Mouse (Mus musculus) layer of hippocampus, adult 2 months (tissue): Measurements from ENCODE around the gene Il22ra2. TPM values are rescaled to one million over a fixed set of nuclear protein-coding genes. Genes with fewer than 3 reads are reported as not detected.
"Not testable (repeated sequence)": the region's sequence is repeated elsewhere in the genome, so short reads cannot be mapped to it uniquely, and the experiment has no call there.

ENCODE experiments used
- DNase-seq, 2 experiments: peaks; one replicate each; pipeline ENCODE4 v3.0.0; 2022; ENCODE audit warnings: low spot score in 2 of 2
- H3K27ac ChIP-seq: fragments of 200-600 bp; 2 replicates; pipeline ENCODE4 v1.8.1; 2022
- H3K4me3 ChIP-seq: fragments of 200-600 bp; 2 replicates; pipeline ENCODE4 v1.8.1; 2022; ENCODE audit warnings: mild to moderate bottlenecking
- CTCF ChIP-seq: fragments of 200-600 bp; conservative IDR thresholded peaks from 2 replicates; pipeline ENCODE4 v1.8.1; 2022; ENCODE audit warnings: antibody characterized with exemption, mild to moderate bottlenecking, moderate library complexity
- total RNA-seq, 2 experiments: library from RNA; stranded (reverse); gene quantifications; 2 replicates each; pipeline ENCODE4 v1.2.3; 2021

Gene Il22ra2
- total RNA-seq, 2 experiments from 2014 or later, result not detected

GRCm38 (mm10) chr10:19591641-19592441 lies 30.0 kb upstream of the Il22ra2 start, which contains the start of gene Ifngr1:
Gene Ifngr1 (plus strand): TSS chr10:19591949.
- Histone ChIP-seq H3K27ac (peak within 1 kb of the TSS; percentile 82), H3K4me3 (peak within 1 kb of the TSS; percentile 91)
- 0 out of 2 replicates have a peak, but pooled peaks have one; percentile 4 for TF ChIP-seq CTCF
- peak; percentile 92 to 96 for DNase-seq

- H3K27ac ChIP-seq, result peak overlapping the region; percentile 82
- TF ChIP-seq CTCF, result no peak
- no peak for DNase-seq
- peak overlapping the region; percentile 91 for H3K4me3 ChIP-seq
These were observed 29.2 kb upstream of the Il22ra2 start for GRCm38 (mm10) chr10:19592556-19592955.

GRCm38 (mm10) chr10:19593296-19593695 lies 28.5 kb upstream of the Il22ra2 start:
- H3K4me3 ChIP-seq, result no peak overlapping the region; the same call in 1 of the 2 replicates
- TF ChIP-seq CTCF, result no peak
- no peak overlapping the region for H3K27ac ChIP-seq
- DNase-seq, result no peak

- DNase-seq, result no peak
- no peak overlapping the region for H3K27ac ChIP-seq
- TF ChIP-seq CTCF, result no peak
- no peak overlapping the region for H3K4me3 ChIP-seq
These were observed 27.4 kb upstream of the Il22ra2 start for GRCm38 (mm10) chr10:19594201-19594905.

- DNase-seq, result no peak
- no peak overlapping the region for H3K27ac ChIP-seq
- no peak for TF ChIP-seq CTCF
- no peak overlapping the region for H3K4me3 ChIP-seq
These were observed 24.9 kb upstream of the Il22ra2 start for GRCm38 (mm10) chr10:19596866-19597265.

- Histone ChIP-seq H3K27ac (no peak overlapping the region), H3K4me3 (no peak overlapping the region)
- no peak for TF ChIP-seq CTCF
- DNase-seq, result no peak
These were observed 23.7 kb upstream of the Il22ra2 start for GRCm38 (mm10) chr10:19598091-19598490.

- Histone ChIP-seq H3K4me3 (no peak overlapping the region), H3K27ac (no peak overlapping the region)
- no peak for TF ChIP-seq CTCF
- DNase-seq, result no peak
These were observed 22.3 kb upstream of the Il22ra2 start for GRCm38 (mm10) chr10:19599331-19600092.

- H3K27ac ChIP-seq, result no peak overlapping the region
- H3K4me3 ChIP-seq, result no peak overlapping the region
- DNase-seq, result no peak
- no peak for TF ChIP-seq CTCF
These were observed 21.7 kb upstream of the Il22ra2 start for GRCm38 (mm10) chr10:19600093-19600420.

- H3K4me3 ChIP-seq, DNase-seq, H3K27ac ChIP-seq: not testable (repeated sequence)
- TF ChIP-seq CTCF, result peak; percentile 65
These were observed 20.3 kb upstream of the Il22ra2 start for GRCm38 (mm10) chr10:19601502-19601901.

- no peak for TF ChIP-seq CTCF
- no peak for DNase-seq
- H3K27ac ChIP-seq, result no peak overlapping the region
- no peak overlapping the region for H3K4me3 ChIP-seq
These were observed 18.6 kb upstream of the Il22ra2 start for GRCm38 (mm10) chr10:19603231-19603630.

GRCm38 (mm10) chr10:19609125-19609524 lies 12.7 kb upstream of the Il22ra2 start:
- DNase-seq, result no peak
- no peak overlapping the region for H3K27ac ChIP-seq
- no peak overlapping the region for H3K4me3 ChIP-seq
- no peak for TF ChIP-seq CTCF

- H3K4me3 ChIP-seq, result no peak overlapping the region
- no peak for TF ChIP-seq CTCF
- no peak overlapping the region for H3K27ac ChIP-seq
- no peak for DNase-seq
These were observed 10.2 kb upstream of the Il22ra2 start for GRCm38 (mm10) chr10:19611616-19612015.

GRCm38 (mm10) chr10:19613111-19613753 lies 8.6 kb upstream of the Il22ra2 start:
- TF ChIP-seq CTCF, result no peak
- no peak overlapping the region for H3K4me3 ChIP-seq
- no peak for DNase-seq
- H3K27ac ChIP-seq, result no peak overlapping the region
